Mouse (Mus musculus): ENCODE data around the gene Iffo2. TPM values are rescaled to one million over a fixed set of nuclear protein-coding genes. Genes with fewer than 3 reads are reported as not detected.

Iffo2 gene
- polyA plus RNA-seq, 1 experiment from 2014 or later, result 4.8 TPM

GRCm38 (mm10) chr4:139509069-139509468 lies 21.3 kb upstream of the Iffo2 start:
- H3K4me3 ChIP-seq (ENCODE audit: low read depth, low read length), result no peak overlapping the region
- WGBS, result 71% methylated on average over 2 of the region's 2 CpGs
- no peak overlapping the region for H3K4me2 ChIP-seq (ENCODE audit: low read depth, low read length)

GRCm38 (mm10) chr4:139511557-139511956 lies 18.8 kb upstream of the Iffo2 start:
- no peak for DNase-seq (ENCODE audit: low spot score)
- WGBS, result 71% methylated on average over 2 of the region's 2 CpGs
- no peak overlapping the region for H3K4me2 ChIP-seq (ENCODE audit: low read depth, low read length)
- H3K36me3 ChIP-seq (ENCODE audit: control insufficient read depth, insufficient read depth, low read length), result no peaks in the 10 kb centered on the region
- no peak overlapping the region for H3K4me3 ChIP-seq (ENCODE audit: low read depth, low read length)
- no peak for ATAC-seq (ENCODE audit: low read depth)
- H3K27ac ChIP-seq (replicated peaks; ENCODE audit: low read depth, low read length), result no peak overlapping the region
- H3K9me3 ChIP-seq (ENCODE audit: control insufficient read depth, low read length), result no peaks in the 10 kb centered on the region
- no peaks in the 10 kb centered on the region for H3K27me3 ChIP-seq (replicated peaks; ENCODE audit: control insufficient read depth, insufficient read depth, low read length)
- no peaks in the 10 kb centered on the region for H3K4me1 ChIP-seq (ENCODE audit: control insufficient read depth, insufficient read depth, low read length)
- no peak overlapping the region for H3K9ac ChIP-seq (ENCODE audit: low read depth, low read length)

More at GRCm38 (mm10) chr4:139509069-139509468, 21.3 kb upstream of the Iffo2 start:
- Histone ChIP-seq H3K27me3 (replicated peaks; ENCODE audit: control insufficient read depth, insufficient read depth, low read length) (no peaks in the 10 kb centered on the region), H3K36me3 (ENCODE audit: control insufficient read depth, insufficient read depth, low read length) (no peaks in the 10 kb centered on the region), H3K9ac (ENCODE audit: low read depth, low read length) (no peak overlapping the region), H3K4me1 (ENCODE audit: control insufficient read depth, insufficient read depth, low read length) (no peaks in the 10 kb centered on the region), H3K27ac (replicated peaks; ENCODE audit: low read depth, low read length) (no peak overlapping the region), H3K9me3 (ENCODE audit: control insufficient read depth, low read length) (peaks cover 9% of the 10 kb centered on the region)
- ATAC-seq (ENCODE audit: low read depth) (no peak), DNase-seq (ENCODE audit: low spot score) (no peak)

- DNase-seq (ENCODE audit: low spot score) (no peak), ATAC-seq (ENCODE audit: low read depth) (no peak)
- Histone ChIP-seq H3K36me3 (ENCODE audit: control insufficient read depth, insufficient read depth, low read length) (no peaks in the 10 kb centered on the region), H3K4me1 (ENCODE audit: control insufficient read depth, insufficient read depth, low read length) (no peaks in the 10 kb centered on the region), H3K9me3 (ENCODE audit: control insufficient read depth, low read length) (no peaks in the 10 kb centered on the region), H3K9ac (ENCODE audit: low read depth, low read length) (no peak overlapping the region), H3K4me3 (ENCODE audit: low read depth, low read length) (no peak overlapping the region), H3K27me3 (replicated peaks; ENCODE audit: control insufficient read depth, insufficient read depth, low read length) (no peaks in the 10 kb centered on the region), H3K4me2 (ENCODE audit: low read depth, low read length) (no peak overlapping the region), H3K27ac (replicated peaks; ENCODE audit: low read depth, low read length) (no peak overlapping the region)
- WGBS, result 84% methylated on average over 2 of the region's 2 CpGs
These were observed 17.4 kb upstream of the Iffo2 start for GRCm38 (mm10) chr4:139512985-139513384.

- H3K9me3 ChIP-seq (ENCODE audit: control insufficient read depth, low read length), result no peaks in the 10 kb centered on the region
- H3K4me3 ChIP-seq (ENCODE audit: low read depth, low read length), result no peak overlapping the region
- DNase-seq (ENCODE audit: low spot score) (no peak), ATAC-seq (ENCODE audit: low read depth) (no peak)
- no peaks in the 10 kb centered on the region for H3K27me3 ChIP-seq (replicated peaks; ENCODE audit: control insufficient read depth, insufficient read depth, low read length)
- no peaks in the 10 kb centered on the region for H3K4me1 ChIP-seq (ENCODE audit: control insufficient read depth, insufficient read depth, low read length)
- no peaks in the 10 kb centered on the region for H3K36me3 ChIP-seq (ENCODE audit: control insufficient read depth, insufficient read depth, low read length)
- no peak overlapping the region for H3K9ac ChIP-seq (ENCODE audit: low read depth, low read length)
- WGBS, result 52% methylated on average over 6 of the region's 6 CpGs
- H3K27ac ChIP-seq (replicated peaks; ENCODE audit: low read depth, low read length), result no peak overlapping the region
- no peak overlapping the region for H3K4me2 ChIP-seq (ENCODE audit: low read depth, low read length)
These were observed 11.1 kb upstream of the Iffo2 start for GRCm38 (mm10) chr4:139519221-139519620.

- H3K4me1 ChIP-seq (ENCODE audit: control insufficient read depth, insufficient read depth, low read length), result no peaks in the 10 kb centered on the region
- no peak for DNase-seq (ENCODE audit: low spot score)
- H3K27me3 ChIP-seq (replicated peaks; ENCODE audit: control insufficient read depth, insufficient read depth, low read length), result no peaks in the 10 kb centered on the region
- H3K4me2 ChIP-seq (ENCODE audit: low read depth, low read length), result no peak overlapping the region
- no peak overlapping the region for H3K27ac ChIP-seq (replicated peaks; ENCODE audit: low read depth, low read length)
- no peak for ATAC-seq (ENCODE audit: low read depth)
- no peaks in the 10 kb centered on the region for H3K36me3 ChIP-seq (ENCODE audit: control insufficient read depth, insufficient read depth, low read length)
- WGBS, result 94% methylated on average over 10 of the region's 10 CpGs
- H3K9me3 ChIP-seq (ENCODE audit: control insufficient read depth, low read length), result no peaks in the 10 kb centered on the region
- no peak overlapping the region for H3K4me3 ChIP-seq (ENCODE audit: low read depth, low read length)
- H3K9ac ChIP-seq (ENCODE audit: low read depth, low read length), result no peak overlapping the region
These were observed 8.4 kb upstream of the Iffo2 start for GRCm38 (mm10) chr4:139521926-139522325.

- H3K27ac ChIP-seq (replicated peaks; ENCODE audit: low read depth, low read length), result no peak overlapping the region
- 80% methylated on average over 12 of the region's 12 CpGs for WGBS
- H3K4me3 ChIP-seq (ENCODE audit: low read depth, low read length), result no peak overlapping the region
- H3K4me2 ChIP-seq (ENCODE audit: low read depth, low read length), result no peak overlapping the region
- no peaks in the 10 kb centered on the region for H3K27me3 ChIP-seq (replicated peaks; ENCODE audit: control insufficient read depth, insufficient read depth, low read length)
- peak; percentile 37; the same call in 1 of the 2 replicates for ATAC-seq (ENCODE audit: low read depth)
- H3K9ac ChIP-seq (ENCODE audit: low read depth, low read length), result no peak overlapping the region
- no peaks in the 10 kb centered on the region for H3K36me3 ChIP-seq (ENCODE audit: control insufficient read depth, insufficient read depth, low read length)
- no peaks in the 10 kb centered on the region for H3K9me3 ChIP-seq (ENCODE audit: control insufficient read depth, low read length)
- H3K4me1 ChIP-seq (ENCODE audit: control insufficient read depth, insufficient read depth, low read length), result no peaks in the 10 kb centered on the region
- DNase-seq (ENCODE audit: low spot score), result no peak
These were observed 3.9 kb upstream of the Iffo2 start for GRCm38 (mm10) chr4:139526475-139526874.

GRCm38 (mm10) chr4:139532081-139532480 lies 1.7 kb downstream of the Iffo2 start:
- Histone ChIP-seq H3K27me3 (replicated peaks; ENCODE audit: control insufficient read depth, insufficient read depth, low read length) (no peaks in the 10 kb centered on the region), H3K36me3 (ENCODE audit: control insufficient read depth, insufficient read depth, low read length) (no peaks in the 10 kb centered on the region), H3K4me1 (ENCODE audit: control insufficient read depth, insufficient read depth, low read length) (no peaks in the 10 kb centered on the region), H3K27ac (replicated peaks; ENCODE audit: low read depth, low read length) (no peak overlapping the region), H3K9ac (ENCODE audit: low read depth, low read length) (no peak overlapping the region), H3K4me3 (ENCODE audit: low read depth, low read length) (no peak overlapping the region), H3K4me2 (ENCODE audit: low read depth, low read length) (no peak overlapping the region), H3K9me3 (ENCODE audit: control insufficient read depth, low read length) (no peaks in the 10 kb centered on the region)
- WGBS, result 83% methylated on average over 10 of the region's 10 CpGs
- ATAC-seq (ENCODE audit: low read depth), result no peak
- DNase-seq (ENCODE audit: low spot score), result no peak

- H3K4me3 ChIP-seq (ENCODE audit: low read depth, low read length), result no peak overlapping the region
- no peak overlapping the region for H3K27ac ChIP-seq (replicated peaks; ENCODE audit: low read depth, low read length)
- DNase-seq (ENCODE audit: low spot score), result peak; percentile 55
- H3K9ac ChIP-seq (ENCODE audit: low read depth, low read length), result peak overlapping the region; percentile 19; the same call in 1 of the 2 replicates
- peak; percentile 50; the same call in 1 of the 2 replicates for ATAC-seq (ENCODE audit: low read depth)
- H3K27me3 ChIP-seq (replicated peaks; ENCODE audit: control insufficient read depth, insufficient read depth, low read length), result no peaks in the 10 kb centered on the region
- 36% methylated on average over 12 of the region's 12 CpGs for WGBS
- no peak overlapping the region for H3K4me2 ChIP-seq (ENCODE audit: low read depth, low read length)
- no peaks in the 10 kb centered on the region for H3K9me3 ChIP-seq (ENCODE audit: control insufficient read depth, low read length)
- no peaks in the 10 kb centered on the region for H3K4me1 ChIP-seq (ENCODE audit: control insufficient read depth, insufficient read depth, low read length)
- no peaks in the 10 kb centered on the region for H3K36me3 ChIP-seq (ENCODE audit: control insufficient read depth, insufficient read depth, low read length)
These were observed 4.9 kb downstream of the Iffo2 start for GRCm38 (mm10) chr4:139535127-139535695.

- Histone ChIP-seq H3K27ac (replicated peaks; ENCODE audit: low read depth, low read length) (no peak overlapping the region), H3K9ac (ENCODE audit: low read depth, low read length) (peak overlapping the region; percentile 19; the same call in 1 of the 2 replicates), H3K4me1 (ENCODE audit: control insufficient read depth, insufficient read depth, low read length) (no peaks in the 10 kb centered on the region), H3K36me3 (ENCODE audit: control insufficient read depth, insufficient read depth, low read length) (no peaks in the 10 kb centered on the region), H3K9me3 (ENCODE audit: control insufficient read depth, low read length) (no peaks in the 10 kb centered on the region), H3K27me3 (replicated peaks; ENCODE audit: control insufficient read depth, insufficient read depth, low read length) (no peaks in the 10 kb centered on the region), H3K4me3 (ENCODE audit: low read depth, low read length) (no peak overlapping the region), H3K4me2 (ENCODE audit: low read depth, low read length) (no peak overlapping the region)
- DNase-seq (ENCODE audit: low spot score) (no peak), ATAC-seq (ENCODE audit: low read depth) (no peak; the same call in 1 of the 2 replicates)
- 48% methylated on average over 7 of the region's 7 CpGs for WGBS
These were observed 5.4 kb downstream of the Iffo2 start for GRCm38 (mm10) chr4:139535719-139536118.
